8 mouse cellular contexts compared by ENCODE assay signal in genomic region chr13:44222335-44222734, GRCm38 (mm10).
DNase-seq lines count a peak whose midpoint lies in the region; ATAC-seq and TF ChIP-seq lines count a peak whose summit lies in the region.

No protein-coding gene starts in this region.

- H3K4me2 ChIP-seq in hindbrain, embryonic 12.5 days (replicated peaks): no peak overlapping the region
- no peak overlapping the region for H3K4me2 ChIP-seq in hindbrain, embryonic 13.5 days

- no peak overlapping the region for H3K9ac ChIP-seq in hindbrain, embryonic 12.5 days
- no peak overlapping the region for H3K9ac ChIP-seq in hindbrain, embryonic 13.5 days

- H3K36me3 ChIP-seq in hindbrain, embryonic 10.5 days: no peaks in the 10 kb centered on the region
- no peaks in the 10 kb centered on the region for H3K36me3 ChIP-seq in hindbrain, embryonic 12.5 days
- no peaks in the 10 kb centered on the region for H3K36me3 ChIP-seq in hindbrain, embryonic 13.5 days

- H3K27ac ChIP-seq in hindbrain, embryonic 10.5 days: peak overlapping the region; percentile 66
- H3K27ac ChIP-seq in hindbrain, embryonic 12.5 days: no peak overlapping the region
- peak overlapping the region; percentile 76; the same call in 1 of the 2 replicates for H3K27ac ChIP-seq in cortical plate, adult 2 months (ENCODE audit: insufficient read depth, low read length)
- H3K27ac ChIP-seq in hindbrain, embryonic 13.5 days: no peak overlapping the region

- peaks cover 13% of the 10 kb centered on the region; the same call in 1 of the 2 replicates for H3K9me3 ChIP-seq in hindbrain, embryonic 10.5 days
- H3K9me3 ChIP-seq in hindbrain, embryonic 12.5 days (replicated peaks): peaks cover 5% of the 10 kb centered on the region; the same call in 1 of the 2 replicates
- H3K9me3 ChIP-seq in hindbrain, embryonic 13.5 days: 0 out of 2 replicates have a peak, but pooled peaks cover 4% of the 10 kb centered on the region

- TF ChIP-seq POLR2A in cortical plate, adult 2 months (IDR thresholded peaks at IDR 0.05; ENCODE audit: extremely low read depth, insufficient read depth, low read length): no peak

- ATAC-seq in hindbrain, embryonic 12.5 days (ENCODE audit: low FRiP score): no peak
- ATAC-seq in hindbrain, embryonic 13.5 days (ENCODE audit: low FRiP score): no peak

- H3K4me1 ChIP-seq in hindbrain, embryonic 10.5 days (replicated peaks): peaks cover 26% of the 10 kb centered on the region
- H3K4me1 ChIP-seq in hindbrain, embryonic 12.5 days: peaks cover 19% of the 10 kb centered on the region
- H3K4me1 ChIP-seq in cortical plate, adult 2 months (ENCODE audit: control insufficient read depth, insufficient read depth, low read length): no peaks in the 10 kb centered on the region
- peaks cover 25% of the 10 kb centered on the region for H3K4me1 ChIP-seq in hindbrain, embryonic 13.5 days (replicated peaks)

- TF ChIP-seq CTCF in cortical plate, adult 2 months (IDR thresholded peaks at IDR 0.05; ENCODE audit: extremely low read depth, insufficient read depth, low read length): no peak

- no peak for DNase-seq in hindbrain, embryonic 10.5 days (ENCODE audit: low spot score)
- peak; percentile 32 for DNase-seq in adipocyte (ENCODE audit: low spot score)
- DNase-seq in heart, postnatal 25 days (ENCODE audit: low spot score): peak; percentile 37
- DNase-seq in c-Kit-positive CD71-positive TER-119-positive erythroid progenitor cells, embryonic 14.5 days (ENCODE audit: low spot score): no peak
- no peak for DNase-seq in frontal cortex, postnatal 25 days (ENCODE audit: low spot score in 2 of 2)

- intact Hi-C loops in heart, postnatal 25 days (cut with DNase I): loop anchor here (5.0 kb wide), 1 partner anchor 155 kb away; no protein-coding TSS in a partner anchor

- peaks cover 36% of the 10 kb centered on the region for H3K27me3 ChIP-seq in hindbrain, embryonic 10.5 days (ENCODE audit: insufficient read depth, poor library complexity, severe bottlenecking)
- peaks cover 7% of the 10 kb centered on the region; the same call in 1 of the 2 replicates for H3K27me3 ChIP-seq in hindbrain, embryonic 12.5 days
- 0 out of 2 replicates have a peak, but pooled peaks cover 9% of the 10 kb centered on the region for H3K27me3 ChIP-seq in hindbrain, embryonic 13.5 days

- no peak overlapping the region for H3K4me3 ChIP-seq in hindbrain, embryonic 10.5 days
- H3K4me3 ChIP-seq in hindbrain, embryonic 12.5 days: no peak overlapping the region
- no peak overlapping the region for H3K4me3 ChIP-seq in cortical plate, adult 2 months (ENCODE audit: insufficient read depth, low read length)
- no peak overlapping the region for H3K4me3 ChIP-seq in hindbrain, embryonic 13.5 days

Comparison
In these comparisons a context has a peak if more than half of its experiments do, and no peak if none do; other contexts are left out.
1. H3K27ac ChIP-seq: peak in hindbrain, embryonic 10.5 days (single experiment) and cortical plate, adult 2 months (single experiment); none in hindbrain, embryonic 12.5 days (single experiment) and hindbrain, embryonic 13.5 days (single experiment).
2. DNase-seq: peak in adipocyte (single experiment) and heart, postnatal 25 days (single experiment); none in hindbrain, embryonic 10.5 days (single experiment), c-Kit-positive CD71-positive TER-119-positive erythroid progenitor cells, embryonic 14.5 days (single experiment) and frontal cortex, postnatal 25 days (0 of 2).